Mouse (Mus musculus) adrenal gland, postnatal 25 days (tissue): ENCODE data around the gene Mup6. TPM values are rescaled to one million over a fixed set of nuclear protein-coding genes. Genes with fewer than 3 reads are reported as not detected.
"Not testable (repeated sequence)": the region's sequence is repeated elsewhere in the genome, so short reads cannot be mapped to it uniquely, and the experiment has no call there.

Experiments used
- DNase-seq: peaks from one replicate; pipeline ENCODE4 v3.0.0; 2021; ENCODE audit warnings: mixed read lengths
- long read RNA-seq: library from polyadenylated mRNA; stranded (forward); transcript quantifications from one replicate; pipeline ENCODE4 v2.0.0, GENCODE M21; 2021
- total RNA-seq: library from RNA; stranded (reverse); gene quantifications from 2 replicates; pipeline ENCODE4 v1.2.3, GENCODE M21; 2021

Mup6 gene
- not detected in 2 replicates for total RNA-seq
- long read RNA-seq = 0 reads

DNA sequence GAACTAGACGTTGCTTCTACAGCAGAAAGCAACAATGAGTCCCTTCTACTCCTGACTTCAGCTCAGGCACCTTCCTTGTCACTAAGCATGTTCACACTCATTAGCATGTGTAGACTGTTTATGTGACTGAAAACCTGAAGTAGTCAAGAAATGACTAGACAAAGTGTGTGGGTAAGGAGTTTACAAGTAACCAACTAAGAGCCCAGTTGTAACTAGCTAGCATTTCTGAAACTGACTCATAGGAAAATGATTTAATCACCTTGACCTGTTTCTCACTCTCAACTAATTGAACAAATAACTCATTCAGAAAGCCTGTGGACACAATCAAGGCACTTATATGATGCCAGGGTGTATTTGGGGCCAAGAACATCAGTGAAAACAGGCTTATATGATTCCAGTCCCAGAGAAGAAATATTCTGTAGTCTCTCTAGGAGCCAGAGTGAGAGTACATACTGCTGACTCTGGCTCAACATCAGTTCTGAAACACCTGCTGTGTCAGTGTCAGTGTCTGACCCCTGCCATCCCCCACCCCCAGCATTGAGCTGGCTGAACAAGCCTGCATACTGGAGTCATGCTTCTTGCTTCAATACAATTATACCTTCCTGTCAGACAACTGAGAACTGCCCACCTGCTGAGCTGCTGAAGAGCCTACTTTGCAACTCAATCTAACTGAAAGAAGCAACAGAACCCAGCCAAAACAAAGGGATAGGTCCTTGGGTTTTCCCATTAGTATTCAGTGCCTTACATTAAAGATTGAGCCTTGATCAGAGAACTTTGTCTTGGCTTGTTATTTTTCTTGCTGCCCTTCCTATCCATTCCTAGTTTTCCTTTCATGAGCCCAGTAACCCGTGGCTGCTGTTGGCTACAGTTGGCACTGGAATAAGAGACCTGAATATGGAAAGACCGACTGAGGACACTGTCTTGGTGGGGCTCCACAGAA, at the start of gene Mup6:
TSS of gene Mup6 (plus strand) at position 890 of the 940 bp plus-strand sequence.
- no peak for DNase-seq

GRCm38 (mm10) chr4:59914608-59915403, 49.3 kb upstream of the Mup6 start, which contains the start of gene Slc46a2:
TSS of gene Slc46a2 (minus strand) at chr4:59915056.
- DNase-seq = no peak

GRCm38 (mm10) chr4:59917966-59918365, 46.1 kb upstream of the Mup6 start:
- no peak for DNase-seq

GRCm38 (mm10) chr4:59925082-59925481, 39.0 kb upstream of the Mup6 start:
- DNase-seq = no peak

- DNase-seq = no peak
Observed at GRCm38 (mm10) chr4:59927666-59928065, 36.4 kb upstream of the Mup6 start.

- peak; percentile 57 for DNase-seq
Observed at GRCm38 (mm10) chr4:59928347-59928746, 35.7 kb upstream of the Mup6 start.

- no peak for DNase-seq
Observed at GRCm38 (mm10) chr4:59932505-59933281, 31.4 kb upstream of the Mup6 start.

GRCm38 (mm10) chr4:59937543-59937942, 26.6 kb upstream of the Mup6 start:
- DNase-seq = no peak

- no peak for DNase-seq
Observed at GRCm38 (mm10) chr4:59960610-59961009, 3.5 kb upstream of the Mup6 start, which contains the start of gene Mup4. TSS of gene Mup4 (minus strand) at chr4:59960710.

- not testable (repeated sequence) for DNase-seq
Observed at GRCm38 (mm10) chr4:59997894-59998293, 33.8 kb downstream of the Mup6 start.

DNA sequence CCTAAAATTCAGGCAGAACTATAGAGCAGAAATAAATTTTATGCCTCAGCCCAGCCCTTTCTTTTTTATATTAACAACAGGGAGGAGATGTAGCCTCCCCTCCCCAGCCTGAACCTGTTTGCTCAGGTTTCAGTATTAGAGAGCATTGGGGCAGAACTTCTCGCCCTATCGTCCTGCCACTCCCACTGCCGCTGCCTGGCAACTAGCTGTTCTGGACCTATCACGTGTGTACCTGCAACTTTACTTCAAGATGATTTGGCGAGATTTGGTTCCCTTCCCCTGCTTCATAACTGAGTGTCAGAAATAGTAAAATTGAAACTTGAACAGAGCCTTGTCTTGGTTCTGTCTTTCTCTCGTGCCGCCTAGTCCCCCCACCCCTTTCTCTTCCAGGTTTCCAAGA, 56.0 kb downstream of the Mup6 start:
- DNase-seq = not testable (repeated sequence)

DNA sequence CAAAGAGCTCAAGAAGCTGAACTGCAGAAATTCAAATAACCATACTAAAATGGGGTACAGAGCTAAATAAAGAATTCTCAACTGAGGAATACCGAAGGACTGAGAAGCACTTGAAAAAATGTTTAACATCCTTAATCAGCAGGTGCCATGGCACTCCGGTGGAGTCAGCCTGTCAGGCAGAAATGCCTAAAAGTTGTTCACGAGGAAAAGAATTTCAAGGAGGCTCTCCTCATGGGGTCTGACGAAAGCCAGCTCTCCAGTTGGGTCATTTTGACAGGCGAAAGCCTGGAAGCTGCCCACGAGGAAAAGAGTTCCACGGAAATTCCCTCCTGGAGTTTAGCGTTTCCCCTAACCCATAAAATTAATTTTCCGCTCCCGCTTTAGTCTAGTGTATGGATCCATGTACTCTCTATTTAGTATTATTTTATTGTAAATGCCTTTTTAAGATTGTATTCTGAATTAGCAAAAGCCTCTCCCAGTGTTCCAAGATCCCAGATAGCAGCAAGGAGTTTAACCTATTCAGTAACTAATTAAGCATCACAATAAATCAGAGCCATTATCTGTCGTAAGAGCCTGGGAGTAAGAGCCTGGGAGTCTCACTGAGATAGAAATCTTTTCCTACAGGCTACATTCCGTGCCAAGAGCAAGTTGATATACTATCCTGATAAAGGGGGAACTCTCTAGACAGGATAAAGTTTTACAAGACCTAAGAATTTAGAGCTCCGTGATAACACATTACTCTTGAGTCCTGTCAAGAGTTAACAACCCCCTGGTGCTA, 65.4 kb downstream of the Mup6 start:
- DNase-seq = not testable (repeated sequence)

Other genes starting within 250 kb of the Mup6 start
- gene Inip, start 162.7 kb upstream of the Mup6 start, total RNA-seq = 19.0 and 19.9 TPM in 2 replicates
- 4.2 and 6.7 TPM in 2 replicates for gene Snx30, start 158.5 kb upstream of the Mup6 start, total RNA-seq
- not detected in 2 replicates for gene Slc46a2, start 49.2 kb upstream of the Mup6 start, total RNA-seq
- gene Mup4, start 3.6 kb upstream of the Mup6 start, total RNA-seq = not detected in 2 replicates
- 3.3 TPM in 1 of 2 replicates, not detected in the other for gene Mup7, start 106.2 kb downstream of the Mup6 start, total RNA-seq
- gene Mup2, start 190.0 kb downstream of the Mup6 start, total RNA-seq = not detected in 2 replicates